Mouse (Mus musculus): ENCODE measurements at regions not wholly inside any gene's neighbourhood (a gene's known extent, or its start where the extent isn't known, plus 50 kb on each side); places are given as distances from the start of the nearest gene placed in this dataset.
"Not testable (repeated sequence)": the region's sequence is repeated elsewhere in the genome, so short reads cannot be mapped to it uniquely, and the experiment has no call there.

GRCm38 (mm10) chr15:93001346-93002001, 273.5 kb downstream of the Gxylt1 start:
- peak; percentile 51 to 86 for DNase-seq (ENCODE audit: inconsistent age in 2 of 2, low spot score in 1 of 2)

- peak; percentile 24 to 79 for DNase-seq (ENCODE audit: inconsistent age in 2 of 2, low spot score in 1 of 2)
These were observed 274.9 kb downstream of the Gxylt1 start for GRCm38 (mm10) chr15:93000121-93000520.

DNA sequence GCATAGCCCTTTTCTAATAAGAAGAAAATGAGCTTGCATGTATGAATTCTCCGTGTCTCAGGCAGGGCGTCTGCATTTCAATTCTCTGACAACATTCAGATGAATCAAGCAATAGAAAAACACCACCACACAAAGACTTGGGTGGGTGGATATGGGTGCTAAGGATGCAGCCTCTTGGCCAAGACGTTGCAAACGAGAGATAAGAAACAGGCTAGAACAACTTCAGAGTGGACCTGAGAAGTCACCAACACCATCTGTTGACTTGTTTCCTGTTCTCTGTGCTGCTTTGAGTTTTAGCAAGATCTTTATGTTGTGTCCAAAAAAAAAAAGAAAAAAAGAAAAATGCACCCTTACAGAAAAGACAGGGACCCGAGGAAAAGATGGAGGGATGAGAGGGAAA, 277.0 kb downstream of the Gxylt1 start:
- no peak for DNase-seq (ENCODE audit: inconsistent age in 2 of 2, low spot score in 1 of 2)

DNA sequence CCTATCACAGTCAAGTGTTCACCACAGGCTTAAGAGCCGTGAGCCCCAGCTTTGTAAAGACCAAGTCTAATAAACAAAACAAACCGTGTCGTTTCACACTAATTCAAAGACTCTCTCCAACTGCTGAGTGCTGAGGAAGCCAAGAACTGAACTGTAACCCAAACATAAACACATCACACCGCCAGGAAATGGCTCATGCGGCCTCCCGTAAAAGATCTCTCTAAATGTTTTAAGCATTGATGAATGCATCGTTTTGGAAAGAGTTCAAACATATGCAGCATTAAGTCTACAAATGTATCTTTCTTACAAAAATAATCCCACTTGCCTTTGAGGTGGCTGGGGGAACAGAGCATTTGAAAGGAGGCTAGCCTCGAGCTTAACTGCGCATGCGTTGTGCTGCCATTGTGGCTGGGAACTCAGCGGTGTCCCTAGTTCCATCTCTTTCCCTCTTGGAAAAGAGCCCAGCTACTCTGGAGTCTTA, 280.7 kb downstream of the Gxylt1 start:
- no peak for DNase-seq (ENCODE audit: inconsistent age in 2 of 2, low spot score in 1 of 2)

DNA sequence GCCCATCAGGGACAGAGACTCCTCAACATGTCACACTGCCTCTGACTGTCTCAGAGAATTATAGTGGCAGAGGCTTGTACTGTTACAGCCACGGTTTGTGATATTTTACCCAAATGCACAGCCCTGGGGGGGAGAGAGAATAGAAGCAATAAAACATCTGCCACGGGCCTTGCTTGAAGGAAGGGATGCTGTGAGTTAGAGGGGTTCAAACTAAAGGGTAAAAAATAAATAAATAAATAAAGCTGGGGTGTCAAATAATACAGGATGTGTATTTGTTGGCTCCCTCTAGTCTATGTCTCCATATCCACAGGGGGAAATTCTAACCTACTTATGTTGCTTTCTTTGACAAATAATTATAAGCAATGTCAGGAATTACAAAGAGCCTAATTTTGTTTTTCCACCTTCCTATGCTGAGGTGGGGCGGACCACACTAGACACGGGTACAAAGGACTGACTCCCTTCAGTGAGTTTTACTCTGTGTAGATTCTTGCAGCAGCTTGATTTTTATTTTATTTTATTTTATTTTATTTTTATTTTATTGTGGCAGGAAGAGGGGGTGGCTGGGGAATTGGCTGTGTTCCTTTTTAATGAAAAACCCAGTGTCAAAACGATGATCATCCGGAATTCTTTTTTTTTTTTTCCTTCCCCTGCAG, 281.3 kb downstream of the Gxylt1 start:
- DNase-seq (ENCODE audit: inconsistent age in 2 of 2, low spot score in 1 of 2): no peak

DNA sequence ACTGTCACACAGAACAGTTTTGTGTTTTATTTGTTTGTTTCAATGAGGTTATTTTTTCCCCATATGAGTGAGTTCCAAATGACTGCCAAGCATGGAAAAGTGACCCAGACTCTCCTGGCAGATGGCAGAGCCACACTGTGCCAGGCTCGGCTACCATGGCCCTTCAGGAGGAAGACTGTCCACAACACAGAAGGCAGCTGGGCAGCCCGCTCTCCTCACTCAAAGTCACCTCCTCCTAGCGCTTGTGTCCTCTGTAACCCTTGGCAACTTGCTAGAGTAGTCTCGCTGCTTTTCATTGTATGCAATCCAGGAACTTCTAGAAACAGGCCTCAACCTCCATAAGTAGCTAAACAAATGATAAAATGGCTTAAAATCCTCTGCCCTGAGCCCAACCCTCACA, 299.2 kb downstream of the Gxylt1 start:
- DNase-seq (ENCODE audit: inconsistent age in 2 of 2, low spot score in 1 of 2): no peak

DNA sequence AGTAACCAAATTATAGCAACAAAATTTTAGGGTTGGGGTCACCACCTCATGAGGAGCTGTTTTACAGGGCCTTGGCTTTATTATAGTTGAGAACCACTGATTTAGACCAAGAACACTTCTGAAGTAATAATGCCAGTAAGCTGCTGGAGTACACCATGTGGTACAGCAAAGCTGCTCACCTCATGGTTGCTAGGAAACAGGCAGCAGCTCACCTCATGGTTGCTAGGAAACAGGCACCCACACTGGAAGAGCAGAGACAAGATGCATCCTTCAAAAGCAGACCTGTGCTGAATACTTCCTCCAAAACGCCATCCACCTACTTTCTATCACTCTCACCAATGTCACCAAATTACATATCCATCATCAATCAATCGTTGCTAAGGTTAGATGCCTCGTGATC, 300.0 kb downstream of the Gxylt1 start:
- no peak for DNase-seq (ENCODE audit: inconsistent age in 2 of 2, low spot score in 1 of 2)

- no peak for DNase-seq (ENCODE audit: inconsistent age in 2 of 2, low spot score in 1 of 2)
These were observed 301.2 kb downstream of the Gxylt1 start for GRCm38 (mm10) chr15:92973651-92974229.

DNA sequence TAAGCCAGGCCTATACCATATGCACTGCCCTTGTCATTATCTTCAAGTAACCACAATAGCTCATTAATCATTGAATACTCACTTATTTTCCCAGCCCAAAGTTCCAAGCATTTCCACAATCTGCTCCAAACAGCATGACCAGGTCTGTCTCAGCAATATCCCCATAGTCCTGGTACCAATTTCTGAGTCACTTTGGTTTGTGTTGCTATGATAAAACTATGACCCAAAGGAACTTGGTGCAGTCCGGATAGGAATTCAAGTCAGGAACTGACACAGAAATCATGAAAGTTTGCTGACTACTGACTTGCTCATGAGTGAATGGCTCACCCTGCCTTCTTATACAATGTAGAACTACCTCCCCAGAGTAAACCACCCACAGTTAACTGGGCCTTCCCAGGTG, 309.4 kb downstream of the Gxylt1 start:
- no peak for DNase-seq (ENCODE audit: inconsistent age in 2 of 2, low spot score in 1 of 2)

GRCm38 (mm10) chr15:92964901-92965300, 310.1 kb downstream of the Gxylt1 start:
- no peak for DNase-seq (ENCODE audit: inconsistent age in 2 of 2, low spot score in 1 of 2)

GRCm38 (mm10) chr15:92964131-92964530, 310.8 kb downstream of the Gxylt1 start:
- DNase-seq (ENCODE audit: inconsistent age in 2 of 2, low spot score in 1 of 2): no peak

- not testable (repeated sequence) for DNase-seq (ENCODE audit: inconsistent age in 2 of 2, low spot score in 1 of 2)
These were observed 324.1 kb downstream of the Gxylt1 start for GRCm38 (mm10) chr15:92950912-92951311.

DNA sequence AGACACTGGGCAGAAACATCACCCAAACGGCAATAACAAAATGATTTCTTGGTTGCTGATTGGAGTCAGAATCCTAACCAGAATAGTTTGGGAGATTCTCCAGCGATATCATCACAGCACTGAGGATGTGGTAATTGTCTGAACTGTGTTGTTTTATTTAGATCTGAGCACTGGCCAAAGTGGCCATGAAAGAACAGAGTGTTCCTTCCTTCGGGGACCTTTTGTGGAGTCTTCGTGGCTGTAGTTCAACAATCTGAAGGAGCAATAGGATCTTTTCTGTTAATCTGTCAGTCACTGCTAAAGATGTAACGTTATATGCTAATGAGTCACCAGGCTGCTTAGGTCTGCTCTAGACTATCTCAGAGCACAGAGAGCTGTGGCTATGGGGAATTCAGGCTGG, 328.8 kb downstream of the Gxylt1 start:
- no peak for DNase-seq (ENCODE audit: inconsistent age in 2 of 2, low spot score in 1 of 2)

GRCm38 (mm10) chr15:92903821-92904220, 371.2 kb downstream of the Gxylt1 start:
- DNase-seq (ENCODE audit: inconsistent age in 2 of 2, low spot score in 1 of 2): no peak

DNA sequence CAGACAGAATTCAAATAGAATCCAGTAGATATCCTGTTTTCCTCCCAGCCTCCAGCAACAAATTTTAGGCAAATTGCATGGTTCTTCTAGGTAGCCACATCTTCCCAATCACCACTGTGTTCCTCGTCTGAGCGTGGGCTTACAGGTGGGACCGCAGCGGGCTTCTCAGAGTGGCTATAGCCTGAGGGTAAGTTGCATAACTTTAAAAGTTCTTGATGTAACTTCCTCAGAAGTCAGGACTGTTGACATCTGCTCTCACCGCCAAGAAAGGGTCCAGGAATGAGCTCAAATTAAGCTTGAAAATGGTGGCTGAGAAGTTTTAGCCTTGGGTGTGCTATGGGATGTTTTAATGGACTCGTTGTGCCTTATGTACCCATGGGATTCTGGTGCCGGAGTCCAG, 377.7 kb downstream of the Gxylt1 start:
- DNase-seq (ENCODE audit: inconsistent age in 2 of 2, low spot score in 1 of 2): no peak

DNA sequence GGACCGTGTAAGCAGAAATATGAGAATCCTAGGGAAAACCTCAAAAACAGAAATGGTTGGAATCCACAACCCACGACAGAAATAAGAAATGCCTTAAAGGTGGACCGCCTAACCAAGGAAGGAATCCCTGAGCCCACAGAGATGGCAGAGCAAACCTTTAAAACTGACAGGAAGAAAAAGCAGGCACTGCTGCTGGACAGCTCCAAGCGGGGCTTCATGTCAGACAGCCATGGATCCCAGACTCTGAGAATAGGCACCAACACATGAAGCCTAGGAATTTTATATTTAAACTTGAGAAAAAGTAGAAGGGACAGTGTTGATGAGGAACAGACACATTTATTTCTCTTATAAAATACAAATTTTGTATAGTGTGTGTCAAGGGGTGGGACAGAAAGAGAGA, 379.1 kb downstream of the Gxylt1 start:
- DNase-seq (ENCODE audit: inconsistent age in 2 of 2, low spot score in 1 of 2): no peak

DNA sequence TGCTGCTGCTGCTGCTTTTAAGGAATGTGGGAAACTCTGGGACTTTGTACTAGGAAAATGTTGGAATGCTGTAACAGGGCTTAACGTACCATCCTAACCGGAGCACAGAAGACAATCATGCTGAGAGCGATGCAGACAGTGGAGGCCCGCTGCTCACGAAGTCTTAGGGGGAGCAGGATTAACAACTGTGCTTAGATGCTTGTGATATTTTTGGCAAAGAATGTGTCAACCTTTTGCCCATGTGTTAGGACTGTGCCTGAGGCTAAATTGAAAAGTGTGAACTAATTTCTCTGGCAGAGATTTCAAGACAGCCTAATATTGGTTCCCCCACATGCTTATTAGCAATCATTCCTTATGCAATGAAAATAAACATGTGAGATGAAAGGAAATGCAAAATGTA, 398.5 kb downstream of the Gxylt1 start:
- DNase-seq (ENCODE audit: inconsistent age in 2 of 2, low spot score in 1 of 2): no peak

- no peak for DNase-seq (ENCODE audit: inconsistent age in 2 of 2, low spot score in 1 of 2)
These were observed 410.9 kb downstream of the Gxylt1 start for GRCm38 (mm10) chr15:92864106-92864505.

DNA sequence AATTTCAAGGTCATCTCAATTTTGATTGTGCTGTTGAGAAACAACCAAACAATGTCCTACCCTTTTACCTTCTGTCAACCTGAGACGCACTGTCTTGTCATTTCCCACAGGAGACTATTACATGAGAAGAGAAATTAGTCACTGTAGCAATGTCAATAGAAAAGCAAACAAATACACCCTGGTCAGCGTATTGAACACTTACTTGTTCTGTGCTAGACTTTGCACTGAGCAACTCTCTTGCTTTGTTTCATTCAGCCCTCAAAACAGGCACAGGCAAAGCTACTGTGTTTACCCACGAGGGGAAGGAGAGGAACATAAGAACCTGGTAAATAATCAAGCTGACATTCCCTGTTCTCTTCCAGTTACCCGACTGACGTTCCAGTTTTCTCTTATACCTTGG, 424.1 kb downstream of the Gxylt1 start:
- DNase-seq (ENCODE audit: inconsistent age in 2 of 2, low spot score in 1 of 2): no peak

GRCm38 (mm10) chr15:92840035-92840434, 434.9 kb downstream of the Gxylt1 start:
- no peak for DNase-seq (ENCODE audit: inconsistent age in 2 of 2, low spot score in 1 of 2)

DNA sequence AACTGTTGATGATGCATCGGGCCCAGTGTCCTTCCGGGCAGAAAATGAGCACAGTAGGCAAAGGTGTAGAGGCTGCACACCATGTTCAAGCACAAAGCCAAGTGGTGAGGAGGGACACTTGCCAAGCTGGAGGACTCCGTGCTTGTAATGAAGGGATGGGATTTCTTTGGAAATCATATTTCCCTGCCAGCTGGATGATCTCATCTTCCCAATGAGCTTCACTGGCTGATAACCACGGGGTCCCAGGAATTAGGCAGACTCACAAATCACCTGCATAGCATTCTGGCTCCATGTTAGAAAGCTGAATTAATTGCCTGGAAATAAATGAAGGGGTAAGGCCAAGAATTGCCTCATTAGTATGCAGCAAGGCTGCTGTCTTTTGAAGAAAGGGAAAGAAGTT, 435.4 kb downstream of the Gxylt1 start:
- DNase-seq (ENCODE audit: inconsistent age in 2 of 2, low spot score in 1 of 2): no peak

GRCm38 (mm10) chr15:92826136-92826535, 429.5 kb downstream of the Pdzrn4 start:
- DNase-seq (ENCODE audit: inconsistent age in 2 of 2, low spot score in 1 of 2): no peak

All from adrenal gland, adult (tissue).